Mouse (Mus musculus) fibroblast of lung, adult 2 months (primary cell): ENCODE data around the gene Slc7a7.

ENCODE experiments used
- DNase-seq: peaks from one replicate; pipeline ENCODE4 v3.0.0-alpha.2; 2011; ENCODE audit warnings: low read depth

Gene Slc7a7

GRCm38 (mm10) chr14:54412629-54413170 lies 4.9 kb downstream of the Slc7a7 start:
- DNase-seq, result no peak

GRCm38 (mm10) chr14:54412000-54412576 lies 5.5 kb downstream of the Slc7a7 start:
- DNase-seq, result no peak

DNA sequence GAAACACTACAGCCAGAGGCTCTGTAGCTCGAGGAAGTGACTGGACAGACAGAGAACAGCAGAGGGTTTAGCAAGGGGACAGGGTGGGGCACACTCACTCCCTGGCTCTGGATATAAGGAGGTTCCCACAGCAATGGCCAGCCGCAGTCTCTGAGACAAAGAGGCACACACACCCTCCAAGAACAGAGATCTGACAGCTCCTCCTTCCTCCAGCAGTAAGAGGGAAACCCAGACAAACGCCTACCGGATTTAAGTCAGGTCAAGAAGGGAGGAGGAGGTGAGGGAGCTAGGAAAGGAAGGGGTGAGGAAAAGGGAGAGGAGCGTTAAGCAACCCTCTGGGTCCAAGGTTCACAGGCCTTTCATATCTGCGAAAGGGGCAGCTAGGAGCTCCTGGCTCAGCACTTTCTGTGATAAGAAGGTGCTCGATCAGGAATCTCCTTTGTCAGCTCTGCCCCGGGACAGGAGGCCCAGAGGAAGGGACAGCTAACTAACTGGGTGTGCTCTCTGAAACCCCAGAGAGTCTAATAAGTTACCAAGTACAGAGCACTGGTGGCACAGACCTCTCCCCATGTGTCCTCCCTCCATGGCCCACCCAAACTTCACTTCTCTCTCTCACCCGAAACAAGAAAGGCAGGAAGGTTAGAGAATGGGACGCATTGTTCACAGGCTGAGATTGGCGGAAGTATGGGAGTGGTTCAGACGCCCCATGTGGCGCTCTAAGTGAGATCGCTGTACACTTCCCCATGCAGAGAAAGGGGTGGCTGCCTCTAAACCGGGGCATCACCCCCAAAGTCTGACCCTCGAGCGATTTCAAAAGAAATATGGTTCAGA lies 7.4 kb downstream of the Slc7a7 start:
- no peak for DNase-seq

- DNase-seq, result no peak
These were observed 8.4 kb downstream of the Slc7a7 start for GRCm38 (mm10) chr14:54409057-54409645.

- DNase-seq, result no peak
These were observed 9.1 kb downstream of the Slc7a7 start for GRCm38 (mm10) chr14:54408336-54409056.

- no peak for DNase-seq
These were observed 15.9 kb downstream of the Slc7a7 start for GRCm38 (mm10) chr14:54401723-54402122.

DNA sequence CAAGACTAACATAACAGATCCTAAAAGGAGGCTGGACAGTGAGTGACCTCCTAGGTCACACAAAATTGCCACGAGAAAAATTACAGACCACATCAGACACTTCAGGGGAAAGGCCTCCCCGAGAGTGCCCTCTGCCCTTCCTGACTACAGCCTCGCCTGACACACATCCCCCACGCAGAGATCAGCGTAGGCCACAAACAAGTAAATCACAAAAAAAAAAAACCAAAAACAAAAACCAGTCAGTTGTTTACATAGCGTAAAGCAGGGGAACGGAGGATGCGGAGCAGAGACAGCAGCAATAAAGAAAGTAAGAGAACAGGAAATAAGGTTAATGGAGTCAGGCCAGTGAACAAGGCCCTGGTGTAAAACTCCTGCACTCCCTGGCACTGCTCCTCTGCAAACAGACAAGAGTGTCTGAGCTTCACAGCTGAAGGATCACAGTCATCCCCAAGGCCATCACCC lies 18.6 kb downstream of the Slc7a7 start:
- DNase-seq, result no peak

DNA sequence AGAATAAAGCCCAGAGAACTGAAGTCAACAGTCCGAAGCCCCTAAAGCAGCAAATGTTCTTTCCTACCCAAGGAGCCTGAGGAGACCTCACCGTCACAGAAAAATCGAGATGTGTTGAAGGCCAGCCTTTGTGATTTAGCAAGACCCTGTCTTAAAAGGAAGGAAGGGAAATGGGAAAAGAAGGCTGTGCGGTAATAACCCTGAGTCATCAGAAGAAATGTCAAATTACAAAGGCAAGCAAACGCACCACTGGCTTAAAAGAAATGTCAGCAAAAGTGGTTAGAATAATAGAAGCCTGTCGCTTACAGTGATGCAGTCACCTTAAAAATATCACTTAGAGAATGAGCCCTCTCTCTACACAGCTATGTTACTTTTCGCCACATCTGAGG lies 19.1 kb downstream of the Slc7a7 start:
- no peak for DNase-seq

- no peak for DNase-seq
These were observed 19.6 kb downstream of the Slc7a7 start for GRCm38 (mm10) chr14:54397872-54398527.

DNA sequence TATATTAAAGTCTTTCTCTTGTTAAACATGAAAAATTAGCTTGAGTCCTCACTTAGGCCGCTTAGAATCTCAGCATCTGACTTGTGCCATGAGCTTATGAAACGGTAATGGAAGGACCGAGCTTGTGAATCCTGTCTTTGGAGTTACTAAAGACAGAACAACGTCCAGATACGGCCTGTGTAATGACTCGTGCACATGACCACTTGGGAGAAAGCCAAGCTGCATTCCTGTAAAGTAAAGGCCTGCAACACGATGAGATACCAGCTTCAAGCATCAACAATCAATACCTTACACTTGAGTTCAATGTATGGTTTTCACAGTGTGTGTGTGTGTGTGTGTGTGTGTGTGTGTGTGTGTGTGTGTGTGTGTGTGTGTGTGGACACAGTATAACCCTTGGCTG lies 20.9 kb downstream of the Slc7a7 start:
- no peak for DNase-seq

DNA sequence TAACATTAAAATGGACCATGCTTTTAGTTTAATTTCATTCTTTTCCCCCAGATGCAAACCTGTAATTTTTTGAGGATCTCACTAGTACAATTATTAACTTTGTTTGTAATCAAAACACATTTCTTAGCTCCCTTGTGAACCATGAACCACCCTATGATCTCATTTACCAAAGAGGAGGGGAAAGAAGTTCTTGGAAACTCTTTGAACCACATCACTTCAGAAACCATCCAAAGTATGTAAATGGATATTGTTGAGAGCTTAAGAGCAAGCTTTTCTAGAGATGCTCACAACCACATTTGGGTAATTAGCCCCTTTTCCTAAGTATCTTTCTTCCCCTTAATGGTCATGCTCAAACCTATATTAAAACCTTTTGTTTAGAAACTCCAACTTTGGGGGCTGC lies 23.3 kb downstream of the Slc7a7 start:
- DNase-seq, result no peak

DNA sequence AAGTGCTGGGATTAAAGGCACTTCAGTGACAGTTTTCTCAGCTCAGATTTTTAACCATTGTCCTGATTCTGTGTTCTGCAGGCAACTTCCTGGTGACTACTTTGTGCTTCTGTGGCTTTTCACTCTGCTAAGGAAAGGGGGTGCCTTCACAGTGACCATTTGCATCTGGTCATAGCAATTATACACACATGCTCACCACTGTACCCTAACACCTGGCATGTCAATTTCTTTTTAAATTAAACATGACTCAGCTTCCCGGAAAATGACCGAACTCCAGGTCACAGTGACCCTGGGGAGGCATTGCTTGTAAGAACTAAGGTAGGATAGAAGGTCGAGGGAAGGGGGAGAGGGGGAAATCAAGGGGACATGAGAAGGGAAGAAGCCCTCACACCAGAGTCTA lies 23.8 kb downstream of the Slc7a7 start:
- DNase-seq, result no peak

GRCm38 (mm10) chr14:54390843-54391242 lies 26.7 kb downstream of the Slc7a7 start:
- DNase-seq, result no peak

DNA sequence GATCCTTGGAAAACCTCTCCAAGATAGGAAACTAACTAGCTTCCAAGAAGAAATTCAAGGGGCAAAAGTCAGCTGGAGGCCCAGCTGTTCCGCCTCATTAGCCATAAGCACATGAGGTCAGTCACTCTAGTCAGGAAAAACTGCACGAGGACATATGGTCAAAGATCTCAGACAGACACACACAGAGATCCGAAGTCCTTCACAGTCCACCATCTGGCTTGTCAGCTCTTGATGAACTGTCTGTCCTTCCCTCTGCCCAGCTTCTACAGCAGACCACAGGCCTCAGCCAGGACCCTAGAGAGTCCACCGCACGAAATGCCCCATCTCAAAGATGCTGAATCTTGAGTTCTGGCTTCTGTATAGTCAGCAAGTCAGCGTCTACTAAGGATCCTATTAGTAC lies 30.0 kb downstream of the Slc7a7 start:
- DNase-seq, result no peak

DNA sequence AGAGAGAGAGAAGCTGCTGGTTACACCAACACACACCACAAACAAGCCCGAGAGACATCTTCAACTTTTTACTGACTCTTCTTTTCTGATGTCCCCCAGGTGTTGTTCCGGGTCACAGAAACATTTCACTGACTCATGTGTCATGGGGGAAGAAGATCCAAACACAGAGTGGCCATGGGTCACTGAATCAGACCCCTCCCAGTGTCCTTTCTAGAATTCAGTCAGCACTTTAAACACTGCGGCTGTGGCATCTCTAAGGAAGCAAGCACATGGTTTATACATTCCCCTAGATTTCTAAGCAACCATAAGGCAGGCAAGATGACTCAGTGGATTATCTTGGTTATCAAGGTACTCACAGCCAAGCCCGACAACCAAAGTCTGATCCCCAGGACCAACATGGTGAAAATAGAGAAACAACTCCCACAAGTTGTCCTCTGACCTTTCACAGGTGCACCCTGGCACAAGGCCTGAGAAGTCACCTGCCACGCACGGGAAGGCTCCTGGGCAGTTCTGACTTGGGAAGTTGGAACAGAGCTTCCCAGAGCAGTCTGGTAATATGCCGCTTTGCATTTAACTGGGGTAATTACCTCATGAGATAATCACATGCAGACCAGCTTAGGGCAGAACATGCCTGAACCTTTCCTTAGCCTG lies 31.5 kb downstream of the Slc7a7 start:
- no peak for DNase-seq

- no peak for DNase-seq
These were observed 33.2 kb downstream of the Slc7a7 start for GRCm38 (mm10) chr14:54384396-54384795.

DNA sequence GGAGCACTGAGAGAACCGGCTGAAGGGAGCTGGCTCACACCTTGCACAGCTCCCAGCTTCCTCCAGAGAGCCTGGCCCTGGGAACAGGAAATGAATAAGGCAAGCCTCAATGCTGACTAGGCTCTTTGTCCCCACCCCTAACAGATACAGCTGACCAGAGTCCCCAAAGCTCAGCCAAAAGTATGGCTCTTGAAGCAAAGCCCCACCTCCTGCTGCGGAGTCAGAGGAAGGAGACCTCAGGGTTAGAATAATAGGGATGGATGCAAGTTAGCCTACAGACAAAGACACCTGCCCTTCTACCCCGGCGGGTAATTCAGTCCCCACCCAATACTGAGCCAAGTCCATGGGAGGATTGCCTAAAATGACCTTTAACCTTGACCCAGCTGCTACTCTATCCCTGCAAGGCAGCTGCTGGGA lies 34.2 kb downstream of the Slc7a7 start:
- DNase-seq, result no peak

GRCm38 (mm10) chr14:54382641-54383040 lies 34.9 kb downstream of the Slc7a7 start:
- DNase-seq, result no peak

GRCm38 (mm10) chr14:54381816-54382215 lies 35.8 kb downstream of the Slc7a7 start:
- DNase-seq, result no peak

- DNase-seq, result no peak
These were observed 37.0 kb downstream of the Slc7a7 start for GRCm38 (mm10) chr14:54380616-54381015.

- DNase-seq, result no peak
These were observed 38.0 kb downstream of the Slc7a7 start for GRCm38 (mm10) chr14:54379571-54379970.
